Mouse (Mus musculus): ENCODE measurements around the gene Gm43191. TPM values are rescaled to one million over a fixed set of nuclear protein-coding genes. Genes with fewer than 3 reads are reported as not detected.

The Gm43191 gene
- polyA plus RNA-seq (2016; fragmentation: Nextera tagmentation; extraction: Ambion mirVana), result 0.81 TPM in 1 of 2 replicates, not detected in the other

DNA sequence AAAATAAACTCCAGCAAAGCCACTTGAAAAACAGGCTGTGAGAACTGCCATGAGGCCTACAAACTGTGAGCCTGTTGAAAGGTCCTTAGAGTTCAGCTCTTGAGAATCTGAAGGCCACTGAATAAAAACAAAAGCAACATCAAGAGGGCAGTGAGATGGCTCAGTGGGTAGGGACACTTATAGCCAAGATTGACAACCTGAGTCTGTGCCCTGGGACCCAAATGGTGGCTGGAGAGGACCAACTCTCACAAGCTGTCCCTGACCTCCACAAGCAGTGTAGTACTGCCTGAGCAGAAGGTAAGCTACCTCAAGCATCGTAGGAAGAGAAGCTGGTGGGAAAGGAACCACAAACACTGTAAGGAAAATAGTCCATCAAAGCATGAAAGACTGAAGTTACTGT, at the start of gene Gm43191:
Gene Gm43191 (minus strand): TSS at position 101 of the 400 bp plus-strand sequence.
- ATAC-seq (ENCODE audit: low FRiP score), result no peak
- Histone ChIP-seq H3K36me3 (replicated peaks) (no peaks in the 10 kb centered on the region; the same call in 1 of the 2 replicates), H3K4me3 (replicated peaks) (no peak within 1 kb of the TSS), H3K9me3 (no peaks in the 10 kb centered on the region), H3K27me3 (no peaks in the 10 kb centered on the region), H3K4me1 (no peaks in the 10 kb centered on the region), H3K27ac (no peak within 1 kb of the TSS), H3K4me2 (no peak within 1 kb of the TSS), H3K9ac (no peak within 1 kb of the TSS)
- 93% methylated on average over 1 of the region's 1 CpGs for WGBS

DNA sequence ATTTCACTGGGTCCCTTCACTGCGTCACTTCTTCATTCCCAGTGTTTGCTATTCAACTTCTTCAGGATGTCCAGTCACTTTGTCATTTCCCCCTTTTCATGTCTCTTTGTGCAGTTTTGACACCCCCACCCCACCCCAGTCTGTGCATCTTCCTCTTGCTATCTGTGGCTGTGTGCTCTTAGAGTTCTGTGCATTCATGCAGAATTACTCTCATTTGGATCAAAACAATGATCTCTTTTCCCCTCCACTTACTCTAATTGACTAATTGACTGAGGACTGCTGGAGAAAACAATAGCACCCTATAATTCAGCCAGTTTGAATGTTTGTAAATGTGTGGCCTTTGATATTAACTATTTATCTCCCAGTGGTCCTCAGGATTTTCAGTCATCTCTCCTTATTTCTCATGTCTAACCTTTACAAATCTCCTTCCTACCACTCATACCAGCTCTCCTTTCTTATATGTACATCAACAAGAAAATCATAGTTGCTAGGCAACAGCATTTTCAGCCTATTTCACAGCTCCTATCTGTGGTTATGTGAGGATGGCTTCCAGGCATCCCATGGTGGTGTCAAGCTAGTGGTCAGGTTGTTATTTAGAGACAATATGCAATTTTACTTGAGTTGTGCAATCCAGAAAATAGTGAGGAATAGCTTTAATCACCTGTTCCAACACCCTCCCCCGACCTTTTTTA, 48.6 kb upstream of the Gm43191 start:
- 0 out of 2 replicates have a peak, but pooled peaks cover 3% of the 10 kb centered on the region for H3K27me3 ChIP-seq
- no peaks in the 10 kb centered on the region for H3K36me3 ChIP-seq (replicated peaks)
- H3K4me2 ChIP-seq, result no peak overlapping the region
- no peak for ATAC-seq (ENCODE audit: low FRiP score)
- no peak overlapping the region for H3K4me3 ChIP-seq (replicated peaks)
- H3K27ac ChIP-seq, result no peak overlapping the region
- H3K9me3 ChIP-seq, result no peaks in the 10 kb centered on the region
- H3K9ac ChIP-seq, result no peak overlapping the region
- WGBS, result 58% methylated on average over 2 of the region's 2 CpGs
- no peaks in the 10 kb centered on the region; the same call in 1 of the 2 replicates for H3K4me1 ChIP-seq

DNA sequence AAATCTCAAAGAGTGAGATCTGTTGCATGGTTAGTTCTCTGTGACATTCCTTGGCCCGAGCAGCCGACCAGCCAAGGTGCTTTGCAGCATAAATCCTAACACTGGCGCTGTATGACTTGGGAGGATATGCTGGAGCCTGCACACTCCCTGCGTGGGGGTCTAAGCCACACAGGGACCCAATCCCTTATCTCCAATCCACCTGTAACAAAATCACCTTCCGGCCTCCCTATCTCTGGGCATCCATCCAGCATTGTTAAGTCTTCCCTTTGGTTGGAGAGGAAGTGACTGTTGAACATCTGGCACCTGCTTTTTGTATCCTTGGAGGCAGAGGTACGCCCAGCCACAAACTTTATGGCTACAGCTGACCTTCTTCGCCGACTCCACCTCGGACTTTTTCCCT, 45.7 kb upstream of the Gm43191 start:
- Histone ChIP-seq H3K9me3 (no peaks in the 10 kb centered on the region), H3K4me2 (no peak overlapping the region), H3K9ac (no peak overlapping the region), H3K27me3 (0 out of 2 replicates have a peak, but pooled peaks cover 3% of the 10 kb centered on the region), H3K4me1 (no peaks in the 10 kb centered on the region; the same call in 1 of the 2 replicates), H3K27ac (no peak overlapping the region), H3K36me3 (replicated peaks) (no peaks in the 10 kb centered on the region), H3K4me3 (replicated peaks) (no peak overlapping the region)
- WGBS, result 80% methylated on average over 9 of the region's 9 CpGs
- no peak for ATAC-seq (ENCODE audit: low FRiP score)

DNA sequence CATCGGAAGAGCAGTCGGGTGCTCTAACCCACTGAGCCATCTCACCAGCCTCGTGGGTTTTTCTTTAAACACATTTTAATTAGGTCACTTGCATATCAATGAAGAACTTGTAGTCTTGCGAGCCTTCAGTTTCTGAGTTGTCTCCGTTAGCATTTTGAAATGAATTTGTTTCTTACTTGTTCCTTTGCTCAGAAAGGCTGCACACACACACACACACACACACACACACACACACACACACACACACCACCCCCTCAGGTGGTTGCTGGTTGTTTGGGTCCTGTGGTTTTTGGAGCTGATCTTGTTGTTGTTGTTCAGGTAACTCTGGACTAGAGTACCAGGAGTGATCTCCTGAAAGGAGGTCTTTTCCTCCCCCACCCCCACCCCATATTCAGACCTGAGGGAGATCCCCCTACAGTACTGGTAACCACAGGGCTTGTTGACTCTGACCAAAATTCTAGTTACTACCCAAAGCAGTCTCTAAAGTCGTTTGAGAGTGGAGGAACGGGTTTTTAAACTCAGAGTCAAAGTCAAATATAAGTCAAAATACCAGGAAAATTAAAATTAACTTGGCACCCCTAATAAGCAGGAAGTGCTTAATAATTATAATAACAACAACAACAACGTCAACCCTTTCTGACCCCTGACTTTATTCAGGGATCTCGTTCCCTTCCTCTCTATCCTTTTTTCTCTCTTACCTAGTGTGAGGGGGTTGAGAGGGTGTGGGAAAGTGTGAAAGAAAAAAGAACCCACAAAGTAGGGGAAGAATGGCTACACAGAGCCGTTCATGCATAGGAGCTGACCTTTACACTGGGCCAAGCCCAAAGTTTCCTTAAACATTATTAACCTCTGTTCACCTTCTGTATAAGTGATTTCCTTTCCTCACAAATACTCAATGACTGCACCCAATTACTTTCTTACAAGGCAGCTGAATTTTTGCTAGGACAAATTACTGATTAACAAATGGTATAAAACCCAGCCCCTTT, 42.7 kb upstream of the Gm43191 start:
- ATAC-seq (ENCODE audit: low FRiP score), result no peak
- H3K4me2 ChIP-seq, result no peak overlapping the region
- no peak overlapping the region for H3K4me3 ChIP-seq (replicated peaks)
- no peaks in the 10 kb centered on the region for H3K9me3 ChIP-seq
- no peak overlapping the region for H3K9ac ChIP-seq
- H3K4me1 ChIP-seq, result no peaks in the 10 kb centered on the region
- no peaks in the 10 kb centered on the region for H3K36me3 ChIP-seq (replicated peaks)
- WGBS, result 42% methylated on average over 10 of the region's 10 CpGs
- H3K27me3 ChIP-seq, result 0 out of 2 replicates have a peak, but pooled peaks cover 3% of the 10 kb centered on the region
- no peak overlapping the region for H3K27ac ChIP-seq

DNA sequence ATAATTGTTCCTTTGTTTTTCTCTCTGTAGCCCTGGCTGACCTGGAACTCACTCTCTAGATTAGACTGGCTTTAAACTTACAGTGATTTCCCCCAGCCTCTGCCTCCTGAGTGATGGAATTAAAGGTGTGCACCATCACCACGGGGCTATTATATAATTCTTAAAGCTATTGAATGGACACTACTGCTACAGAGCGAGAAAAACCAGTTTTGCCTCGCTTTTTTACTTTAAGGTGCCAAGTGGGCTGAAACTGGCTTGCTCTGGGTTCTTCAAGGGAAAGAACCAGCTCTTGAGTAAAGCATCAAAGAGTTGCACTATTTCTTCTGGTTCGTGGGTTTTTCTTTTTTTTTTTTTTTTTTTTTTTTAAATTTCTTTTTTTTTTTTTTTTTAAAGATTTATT, 41.9 kb upstream of the Gm43191 start:
- no peak overlapping the region for H3K27ac ChIP-seq
- no peak for ATAC-seq (ENCODE audit: low FRiP score)
- no peaks in the 10 kb centered on the region for H3K9me3 ChIP-seq
- H3K4me1 ChIP-seq, result no peaks in the 10 kb centered on the region
- H3K27me3 ChIP-seq, result 0 out of 2 replicates have a peak, but pooled peaks cover 3% of the 10 kb centered on the region
- 79% methylated on average over 4 of the region's 4 CpGs for WGBS
- no peak overlapping the region for H3K4me3 ChIP-seq (replicated peaks)
- H3K4me2 ChIP-seq, result no peak overlapping the region
- H3K36me3 ChIP-seq (replicated peaks), result no peaks in the 10 kb centered on the region
- H3K9ac ChIP-seq, result no peak overlapping the region

DNA sequence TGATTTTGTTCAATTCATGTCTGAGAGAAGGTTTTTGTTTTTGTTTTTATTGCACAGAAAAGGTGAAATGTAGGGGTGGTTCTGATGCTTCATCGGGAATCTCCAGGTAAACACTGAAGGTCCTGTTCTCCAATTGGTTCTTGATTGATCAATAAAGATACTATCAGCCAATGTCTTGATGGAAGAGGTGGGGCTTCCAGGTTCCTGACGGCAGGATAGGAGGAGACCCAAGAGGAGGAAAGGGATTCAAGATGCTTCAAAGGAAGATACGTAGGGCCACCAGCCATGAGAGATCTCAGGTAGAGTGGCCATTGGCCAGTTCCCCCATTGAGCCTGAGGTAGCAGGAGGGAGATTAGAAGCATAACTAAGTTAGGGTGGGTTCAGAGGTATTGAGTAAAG, 37.9 kb upstream of the Gm43191 start:
- 82% methylated on average over 3 of the region's 3 CpGs for WGBS
- no peak for ATAC-seq (ENCODE audit: low FRiP score)
- H3K4me3 ChIP-seq (replicated peaks), result no peak overlapping the region
- H3K27ac ChIP-seq, result no peak overlapping the region
- no peaks in the 10 kb centered on the region for H3K4me1 ChIP-seq
- peaks cover 1% of the 10 kb centered on the region; the same call in 1 of the 2 replicates for H3K27me3 ChIP-seq
- H3K36me3 ChIP-seq (replicated peaks), result no peaks in the 10 kb centered on the region
- H3K4me2 ChIP-seq, result no peak overlapping the region
- H3K9me3 ChIP-seq, result no peaks in the 10 kb centered on the region
- H3K9ac ChIP-seq, result no peak overlapping the region

DNA sequence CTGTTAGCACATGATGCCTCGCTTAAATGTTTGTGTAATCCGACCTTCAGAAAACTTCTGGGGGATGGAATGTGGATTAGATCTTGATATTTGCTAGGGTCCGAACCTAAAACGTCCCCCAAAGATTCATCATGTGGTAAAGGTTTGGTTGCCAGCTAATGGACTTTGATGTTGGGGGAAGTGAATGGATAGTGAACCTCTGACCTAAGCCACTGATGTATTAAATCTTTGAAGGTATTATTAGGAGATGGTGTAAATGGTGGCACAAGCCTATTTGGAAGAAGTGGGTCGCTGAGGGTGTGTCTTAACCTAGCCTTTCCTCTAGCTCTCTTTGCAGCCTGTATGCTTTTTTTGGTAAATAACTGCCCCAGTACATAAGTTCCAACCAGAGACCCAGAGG, 32.0 kb upstream of the Gm43191 start:
- H3K27ac ChIP-seq, result no peak overlapping the region
- 38% methylated on average over 5 of the region's 5 CpGs for WGBS

GRCm38 (mm10) chr3:116712436-116712881, 31.4 kb upstream of the Gm43191 start, which contains the start of gene Slc35a3:
TSS of gene Slc35a3 (minus strand) at chr3:116712831.
- H3K27me3 ChIP-seq, result peaks cover 20% of the 10 kb centered on the region; the same call in 1 of the 2 replicates
- H3K27ac ChIP-seq, result 0 out of 2 replicates have a peak within 1 kb of the TSS, but pooled peaks have one; percentile 42
- H3K9me3 ChIP-seq, result no peaks in the 10 kb centered on the region
- ATAC-seq (ENCODE audit: low FRiP score), result peak; percentile 19; the same call in 1 of the 2 replicates
- WGBS, result 3% methylated on average over 8 of the region's 8 CpGs
- no peaks in the 10 kb centered on the region for H3K36me3 ChIP-seq (replicated peaks)
- peak within 1 kb of the TSS; percentile 94 for H3K4me3 ChIP-seq (replicated peaks)
- H3K9ac ChIP-seq, result peak within 1 kb of the TSS; percentile 83
- H3K4me1 ChIP-seq, result peaks cover 18% of the 10 kb centered on the region
- peak within 1 kb of the TSS; percentile 77 for H3K4me2 ChIP-seq

More for the DNA sequence above, 32.0 kb upstream of the Gm43191 start:
- H3K36me3 ChIP-seq (replicated peaks), result no peaks in the 10 kb centered on the region
- H3K4me2 ChIP-seq, result peak overlapping the region; percentile 77
- H3K27me3 ChIP-seq, result peaks cover 20% of the 10 kb centered on the region; the same call in 1 of the 2 replicates
- no peak overlapping the region; the same call in 1 of the 2 replicates for H3K9ac ChIP-seq
- peaks cover 18% of the 10 kb centered on the region for H3K4me1 ChIP-seq
- no peak for ATAC-seq (ENCODE audit: low FRiP score)
- no peak overlapping the region; the same call in 1 of the 2 replicates for H3K4me3 ChIP-seq (replicated peaks)
- H3K9me3 ChIP-seq, result no peaks in the 10 kb centered on the region

GRCm38 (mm10) chr3:116711624-116712435, 30.8 kb upstream of the Gm43191 start:
- under 1% methylated on average over 85 of the region's 85 CpGs for WGBS
- 0 out of 2 replicates have a peak overlapping the region, but pooled peaks have one; percentile 42 for H3K27ac ChIP-seq
- peak overlapping the region; percentile 83 for H3K9ac ChIP-seq
- no peaks in the 10 kb centered on the region for H3K9me3 ChIP-seq
- peaks cover 18% of the 10 kb centered on the region for H3K4me1 ChIP-seq
- H3K4me3 ChIP-seq (replicated peaks), result peak overlapping the region; percentile 94
- peak overlapping the region; percentile 77 for H3K4me2 ChIP-seq
- H3K36me3 ChIP-seq (replicated peaks), result 0 out of 2 replicates have a peak, but pooled peaks cover 2% of the 10 kb centered on the region
- peak; percentile 84 for ATAC-seq (ENCODE audit: low FRiP score)
- H3K27me3 ChIP-seq, result peaks cover 20% of the 10 kb centered on the region; the same call in 1 of the 2 replicates

DNA sequence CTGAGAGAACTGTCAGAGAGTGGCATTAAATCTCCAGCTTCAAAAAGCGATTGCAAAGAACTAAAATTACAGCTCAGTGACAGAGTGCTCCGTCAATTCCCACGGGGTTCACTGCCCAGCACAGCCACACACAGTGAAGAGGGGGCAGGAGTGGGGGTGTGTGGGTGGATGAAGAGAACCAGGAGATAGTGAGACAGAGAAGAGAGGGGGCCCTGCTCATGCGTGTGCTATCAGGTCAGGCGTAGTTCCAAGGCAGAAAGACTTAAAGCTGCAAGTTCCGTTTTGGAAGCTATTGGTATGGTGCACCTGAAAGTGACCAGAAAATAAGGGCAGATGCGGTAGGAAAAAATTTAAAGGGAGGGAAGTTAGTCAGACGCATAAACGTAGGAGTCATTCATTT, 29.9 kb upstream of the Gm43191 start:
- Histone ChIP-seq H3K27me3 (peaks cover 20% of the 10 kb centered on the region; the same call in 1 of the 2 replicates), H3K9ac (no peak overlapping the region; the same call in 1 of the 2 replicates), H3K4me3 (replicated peaks) (peak overlapping the region; percentile 94), H3K4me2 (peak overlapping the region; percentile 77), H3K27ac (no peak overlapping the region), H3K36me3 (replicated peaks) (0 out of 2 replicates have a peak, but pooled peaks cover 3% of the 10 kb centered on the region), H3K9me3 (no peaks in the 10 kb centered on the region), H3K4me1 (peaks cover 18% of the 10 kb centered on the region)
- WGBS, result 65% methylated on average over 9 of the region's 9 CpGs
- ATAC-seq (ENCODE audit: low FRiP score), result no peak

DNA sequence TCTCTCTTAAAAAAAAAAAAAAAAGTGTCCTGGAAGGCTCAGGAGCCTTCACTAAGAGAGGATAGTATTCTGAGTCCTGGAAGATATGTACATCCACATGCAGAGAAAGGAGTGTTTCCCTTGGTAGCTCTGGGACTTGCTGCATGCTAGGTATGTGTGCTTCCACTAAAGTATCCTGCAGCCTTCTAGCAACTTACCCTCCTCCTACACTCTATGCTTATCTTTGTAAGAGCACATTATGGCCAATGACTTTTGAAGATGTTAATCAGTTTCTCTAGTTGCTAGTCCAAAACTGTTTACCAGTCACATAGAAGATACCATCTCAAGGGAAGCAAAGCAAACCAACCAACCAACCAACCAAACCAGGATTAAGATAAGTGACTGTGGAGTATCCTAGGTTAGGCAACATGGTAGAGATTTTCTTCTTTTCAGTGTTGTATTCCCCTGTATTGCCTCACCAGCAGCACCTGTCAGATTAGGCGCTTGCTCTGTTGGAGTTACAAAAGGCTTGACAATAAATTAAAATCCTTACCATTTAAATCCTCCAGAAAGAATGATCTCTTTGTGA, 24.7 kb upstream of the Gm43191 start:
- Histone ChIP-seq H3K27ac (no peak overlapping the region), H3K9me3 (no peaks in the 10 kb centered on the region), H3K4me2 (no peak overlapping the region), H3K27me3 (no peaks in the 10 kb centered on the region), H3K4me3 (replicated peaks) (no peak overlapping the region), H3K9ac (no peak overlapping the region), H3K4me1 (peaks cover 4% of the 10 kb centered on the region; the same call in 1 of the 2 replicates), H3K36me3 (replicated peaks) (0 out of 2 replicates have a peak, but pooled peaks cover 3% of the 10 kb centered on the region)
- ATAC-seq (ENCODE audit: low FRiP score), result no peak
- 79% methylated on average over 1 of the region's 1 CpGs for WGBS
